12 mouse cellular contexts compared by ENCODE assay signal in the genomic region with DNA sequence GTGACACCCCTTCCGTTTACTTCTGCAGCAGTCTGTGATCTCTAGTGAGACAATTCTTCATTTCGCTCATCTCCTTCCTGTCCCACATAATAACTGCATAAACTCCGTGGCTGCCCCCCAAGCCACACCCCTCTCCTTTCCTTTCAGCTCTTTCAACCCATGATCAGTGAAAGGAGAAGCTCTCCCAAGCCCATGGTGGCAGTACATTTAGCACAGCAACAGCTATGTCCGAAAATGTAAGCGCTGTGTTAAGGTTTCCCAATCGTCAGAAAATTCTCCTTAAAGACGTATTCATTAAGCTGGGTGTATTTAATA. TPM values are rescaled to one million over a fixed set of nuclear protein-coding genes. Genes with fewer than 3 reads are reported as not detected.
A peak's percentile ranks its signal among the peaks of the same experiment; 100 is the strongest.
DNase-seq lines count a peak whose midpoint lies in the region; TF ChIP-seq lines count a peak whose summit lies in the region.
"Had no signal": no experiment of that assay in that cellular context is flagged by ENCODE, and none has a peak within 500 bp of the region (broad histone marks: within the 10 kb centered on the region; RNA-seq: fewer than 3 reads in every experiment).

No protein-coding gene starts in this region.

- no peak for TF ChIP-seq POLR2A in thymus, adult 2 months (IDR thresholded peaks at IDR 0.05; ENCODE audit: control insufficient read depth, extremely low read depth, insufficient read depth, low read length, poor library complexity)

- H3K4me1 ChIP-seq in thymus, adult 2 months (replicated peaks; ENCODE audit: control insufficient read depth, insufficient read depth, low read length) = peaks cover 24% of the 10 kb centered on the region

- H3K36me3 ChIP-seq in thymus, adult 2 months (ENCODE audit: control insufficient read depth, insufficient read depth, low read length) = no peaks in the 10 kb centered on the region
- H3K36me3 ChIP-seq: limb, embryonic 13.5 days; liver, embryonic 15.5 days had no signal

- H3K4me3 ChIP-seq in thymus, adult 2 months (ENCODE audit: control insufficient read depth, insufficient read depth, low read length) = no peak overlapping the region
- H3K4me3 ChIP-seq: liver, embryonic 15.5 days had no signal

- peak; percentile 53 to 60 for DNase-seq in spleen, postnatal 36 days (ENCODE audit: low spot score in 2 of 2)
- no peak for DNase-seq in spleen, postnatal 10 days (ENCODE audit: low spot score in 2 of 2)
- DNase-seq in lung, postnatal 10 days = peak; percentile 53
- peak; percentile 61 for DNase-seq in thymus, adult 2 months
- DNase-seq in ovary, postnatal 36 days (ENCODE audit: low spot score) = no peak
- DNase-seq in layer of hippocampus, adult 18-20 months (ENCODE audit: low spot score in 2 of 2) = no peak
- DNase-seq in layer of hippocampus, adult 9-11 months = no peak
- DNase-seq: cerebellum, postnatal 10 days; heart, postnatal 36 days had no signal

- H3K27ac ChIP-seq in thymus, adult 2 months (ENCODE audit: control insufficient read depth, insufficient read depth, low read length) = peak overlapping the region; percentile 43
- H3K27ac ChIP-seq: hindbrain, postnatal 0 days; limb, embryonic 13.5 days; liver, embryonic 15.5 days had no signal

- no peaks in the 10 kb centered on the region; the same call in none of the 2 replicates for H3K27me3 ChIP-seq in thymus, adult 2 months (ENCODE audit: control insufficient read depth, insufficient read depth, low read length)

- WGBS in thymus, adult 2 months = 29% methylated on average over 7 of the region's 7 CpGs

- no peak for TF ChIP-seq CTCF in thymus, adult 2 months (IDR thresholded peaks at IDR 0.05; ENCODE audit: borderline replicate concordance, control insufficient read depth, extremely low read depth, insufficient read depth, low read length, poor library complexity)

RNA-seq across cellular contexts. Expression of a gene that starts 1.7 kb away (rescaled TPM):
- 3.2 and 3.6 TPM in 2 replicates for polyA plus RNA-seq in thymus, adult 2 months (2012; rRNA removed)
- total RNA-seq in layer of hippocampus, adult 18-20 months (2021) = 10 to 100 TPM in 1 of 2 experiments, 1 to 10 TPM in 1; 8.6 to 10.7 TPM

Comparison
In these comparisons a context has a peak if more than half of its experiments do, and no peak if none do; other contexts are left out.
1. DNase-seq: peak in spleen, postnatal 36 days (2 of 2), lung, postnatal 10 days (single experiment) and thymus, adult 2 months (single experiment); none in spleen, postnatal 10 days (0 of 2), ovary, postnatal 36 days (single experiment), layer of hippocampus, adult 18-20 months (0 of 2) and layer of hippocampus, adult 9-11 months (single experiment).